Mouse (Mus musculus) left cerebral cortex, adult 6 months (tissue): Measurements from ENCODE around the gene Rgs21. TPM values are rescaled to one million over a fixed set of nuclear protein-coding genes. Genes with fewer than 3 reads are reported as not detected.

Experiments
- long read RNA-seq, 2 experiments: library from polyadenylated mRNA; unstranded; transcript quantifications; one replicate each; pipeline ENCODE4 v2.0.0; 2019 to 2020
- polyA plus RNA-seq: library from polyadenylated mRNA; unstranded; fragments of <200 nt; fragmentation: Nextera tagmentation; gene quantifications from 2 replicates; pipeline ENCODE4 v1.2.3, GENCODE M21; 2021

The Rgs21 gene
- polyA plus RNA-seq: not detected in 2 replicates
- long read RNA-seq, experiment 1: 0 reads
- long read RNA-seq, experiment 2: 0 reads

GRCm38 (mm10) chr1:144567567-144567966, at the start of gene Rgs21:
Rgs21 (minus strand) TSS chr1:144567667.

Other genes with a start within 250 kb of the Rgs21 start
- 0.10 TPM in 1 of 2 replicates, not detected in the other for gene Rgs18, start 207.8 kb upstream of the Rgs21 start, polyA plus RNA-seq